Mouse (Mus musculus): ENCODE measurements at regions not wholly inside any gene's neighbourhood (a gene's known extent, or its start where the extent isn't known, plus 50 kb on each side); places are given as distances from the start of the nearest gene placed in this dataset.

GRCm38 (mm10) chr1:35527750-35528476, 540.3 kb upstream of the Hs6st1 start:
- TF ChIP-seq CTCF (IDR thresholded peaks at IDR 0.05; ENCODE audit: extremely low read depth, insufficient read length, insufficient replicate concordance, low read depth, low read length) (no peak), POLR2A (IDR thresholded peaks at IDR 0.05; ENCODE audit: low read depth, low read length) (no peak)
